Mouse (Mus musculus): Measurements from ENCODE around the gene Rad50.
A peak's percentile ranks its signal among the peaks of the same experiment; 100 is the strongest.

Rad50 gene

DNA sequence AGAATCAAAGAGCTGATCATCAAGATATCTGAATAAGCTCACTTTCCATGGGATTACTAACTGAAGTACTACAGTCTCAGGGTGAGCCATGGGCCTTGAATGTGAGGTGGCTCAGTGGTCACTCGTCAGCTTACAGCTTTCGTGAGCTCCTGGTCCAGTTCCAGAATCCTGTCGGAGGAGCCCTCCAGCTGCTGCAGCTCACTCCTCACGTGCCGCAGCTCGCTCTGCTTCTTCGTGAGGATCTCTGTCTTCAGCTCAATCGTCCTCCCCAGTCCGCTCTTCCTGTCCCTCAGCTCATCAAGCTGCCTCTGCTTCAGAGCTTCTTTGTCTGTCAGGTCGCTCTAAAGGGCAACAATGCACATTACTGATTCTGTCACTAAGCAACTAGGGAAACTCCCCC, 15.1 kb downstream of the Rad50 start:
- peak; percentile 47 to 55 for DNase-seq

DNA sequence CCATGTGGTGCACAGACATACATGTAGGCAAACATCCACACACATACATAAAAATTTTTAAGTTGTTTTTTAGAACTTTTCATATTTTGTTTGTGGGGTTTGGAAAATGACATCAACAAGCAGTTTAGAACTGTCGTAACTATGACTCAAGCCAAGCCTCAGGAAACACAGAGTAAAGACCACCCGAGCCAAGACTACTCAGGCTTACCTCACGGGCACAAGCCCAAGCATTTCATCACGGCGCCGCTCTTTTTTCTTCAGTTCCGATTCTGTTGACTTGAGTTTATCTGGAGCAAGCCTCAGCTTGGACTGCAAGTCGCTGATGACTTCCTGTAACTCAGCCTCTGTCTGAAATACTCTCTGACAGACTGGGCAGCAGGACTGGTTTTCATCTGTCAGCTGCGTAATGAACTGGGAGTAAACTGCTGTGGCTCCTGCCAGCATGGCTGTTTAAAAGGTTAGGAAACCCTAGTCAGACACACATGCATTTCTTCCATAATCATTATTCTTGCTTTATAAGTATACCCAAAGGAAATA, 24.1 kb downstream of the Rad50 start:
- DNase-seq, result no peak

DNA sequence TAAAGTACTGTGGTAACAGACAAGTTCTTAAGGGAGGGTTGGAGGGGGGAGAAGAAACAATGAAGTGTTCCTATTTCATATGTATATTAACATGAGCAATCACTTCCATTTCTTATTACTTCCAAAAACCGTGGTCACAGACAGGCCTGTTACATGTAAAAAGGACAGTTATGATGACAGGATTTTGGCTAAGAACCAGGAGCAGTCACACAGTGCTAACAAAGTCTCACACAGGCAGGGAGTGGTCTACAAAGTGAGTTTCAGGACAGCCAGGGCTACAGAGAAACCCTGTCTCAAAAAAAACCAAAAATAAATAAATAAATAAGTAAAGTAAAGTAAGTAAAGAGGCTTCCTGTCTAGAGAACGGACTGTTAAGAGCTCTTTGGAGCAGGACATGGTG, 24.9 kb downstream of the Rad50 start:
- DNase-seq, result no peak

DNA sequence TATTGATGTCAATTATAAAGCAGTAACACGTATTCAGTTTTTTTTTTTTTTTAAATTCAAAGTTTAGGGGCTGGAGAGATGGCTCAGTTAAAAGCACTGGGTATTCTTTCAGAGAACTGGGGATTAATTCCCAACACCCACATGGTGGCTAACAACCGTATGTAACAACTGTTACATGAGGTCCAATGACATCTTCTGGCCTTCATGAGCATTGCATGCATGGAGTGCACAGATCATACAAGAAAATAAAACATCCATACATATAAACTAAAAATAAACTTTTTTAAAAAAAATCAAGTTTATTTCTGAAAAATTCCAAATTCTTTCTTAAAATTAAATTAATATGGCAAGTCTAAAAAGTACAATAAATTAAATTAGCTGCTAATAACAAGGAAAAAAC, 25.4 kb downstream of the Rad50 start:
- DNase-seq, result no peak

DNA sequence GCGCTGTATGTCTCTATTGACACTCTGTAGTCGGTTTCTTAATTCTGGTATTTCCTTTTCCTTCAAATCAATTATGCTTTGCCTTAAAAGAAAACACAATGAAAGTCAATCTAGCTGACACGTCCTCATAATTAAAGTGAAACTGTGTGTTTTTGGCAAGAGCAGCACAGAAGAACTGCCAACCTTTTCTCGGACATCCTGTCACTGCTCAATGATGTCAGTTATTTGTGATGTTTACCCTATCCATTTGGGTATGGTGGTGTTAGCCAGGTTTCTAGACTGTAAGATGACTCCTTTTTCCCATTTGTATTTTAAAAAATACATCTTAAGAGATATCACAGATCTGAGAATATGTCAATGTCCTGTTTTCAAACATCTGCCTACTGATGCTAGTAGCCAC, 27.0 kb downstream of the Rad50 start:
- DNase-seq, result no peak

DNA sequence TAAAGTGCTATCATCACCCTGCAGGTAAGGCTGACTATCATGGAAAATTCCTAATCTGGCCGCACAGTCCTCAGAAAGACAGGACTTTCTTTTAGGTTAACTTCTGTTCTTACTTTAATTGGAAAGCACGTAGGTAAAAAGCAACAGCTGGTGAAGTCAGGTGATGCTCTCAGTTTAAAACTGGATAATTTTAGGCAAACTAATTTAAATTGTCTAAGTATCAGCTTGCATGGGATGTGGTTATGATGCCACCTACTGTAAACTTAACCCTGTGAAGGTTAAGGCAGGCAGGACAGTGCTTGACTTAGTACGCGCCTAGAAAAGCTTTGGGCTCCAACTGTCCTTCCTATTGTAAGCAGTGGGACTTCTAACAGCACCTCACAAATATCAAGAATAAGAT, 35.7 kb downstream of the Rad50 start:
- DNase-seq, result no peak

DNA sequence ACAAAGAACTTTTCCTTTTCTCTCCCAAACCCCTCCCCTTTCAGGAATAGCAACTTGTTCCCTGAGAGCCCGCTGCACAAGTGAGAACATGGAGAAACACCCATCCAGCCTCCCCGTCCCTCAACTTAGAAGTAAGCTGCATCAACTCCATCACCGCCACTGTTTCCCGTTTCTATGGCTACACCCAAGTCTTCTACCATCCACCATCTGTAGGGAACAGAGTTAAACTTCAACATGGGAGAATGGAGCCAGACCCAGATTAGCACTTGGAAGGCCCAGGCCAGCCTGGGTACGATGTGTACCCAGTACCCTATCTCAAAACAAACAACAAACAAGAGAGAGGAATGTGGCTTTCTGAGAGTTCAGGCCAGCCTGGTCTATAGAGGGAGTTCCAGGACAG, 43.0 kb downstream of the Rad50 start:
- DNase-seq, result no peak

DNA sequence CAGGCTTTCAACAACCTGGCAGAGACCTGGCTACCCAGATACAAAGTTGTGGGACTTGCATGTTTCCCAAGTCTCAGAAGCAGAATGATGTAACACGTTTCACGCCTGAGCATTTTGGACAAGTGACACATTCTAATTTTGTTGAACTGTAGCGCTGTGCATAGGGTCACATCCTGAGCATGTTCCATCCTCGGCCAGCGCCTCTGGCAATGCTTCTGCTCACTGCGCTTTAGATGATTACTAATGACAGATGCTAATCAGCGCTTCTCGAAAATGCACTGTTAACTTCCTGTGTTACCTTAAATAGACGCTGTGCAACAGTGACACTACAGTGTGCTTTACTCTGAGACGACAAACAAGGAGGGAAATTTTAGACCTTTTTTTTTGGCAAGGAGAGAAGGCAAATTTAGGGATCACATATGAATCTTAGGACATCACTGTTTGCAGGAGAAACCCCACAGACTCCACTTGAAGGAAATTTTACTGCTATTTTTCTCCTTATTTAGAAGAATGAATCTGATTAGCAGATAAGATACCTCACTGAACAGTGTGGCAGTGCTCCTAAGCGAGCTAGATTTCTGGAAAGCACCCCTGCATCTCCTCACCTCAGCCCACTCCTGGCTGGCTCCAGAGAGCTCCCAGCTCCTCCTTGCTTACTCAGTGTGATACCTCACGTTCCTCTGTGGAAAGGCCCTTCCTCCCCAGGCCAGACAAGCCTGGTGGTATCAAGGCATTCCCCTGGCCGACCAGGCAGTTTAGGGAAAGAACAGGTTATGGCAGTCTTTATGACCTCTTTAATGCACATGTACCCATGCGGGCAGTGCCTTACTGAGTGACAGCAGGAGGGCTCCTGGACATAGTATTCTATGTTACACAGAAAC, 44.1 kb downstream of the Rad50 start:
- no peak for DNase-seq

DNA sequence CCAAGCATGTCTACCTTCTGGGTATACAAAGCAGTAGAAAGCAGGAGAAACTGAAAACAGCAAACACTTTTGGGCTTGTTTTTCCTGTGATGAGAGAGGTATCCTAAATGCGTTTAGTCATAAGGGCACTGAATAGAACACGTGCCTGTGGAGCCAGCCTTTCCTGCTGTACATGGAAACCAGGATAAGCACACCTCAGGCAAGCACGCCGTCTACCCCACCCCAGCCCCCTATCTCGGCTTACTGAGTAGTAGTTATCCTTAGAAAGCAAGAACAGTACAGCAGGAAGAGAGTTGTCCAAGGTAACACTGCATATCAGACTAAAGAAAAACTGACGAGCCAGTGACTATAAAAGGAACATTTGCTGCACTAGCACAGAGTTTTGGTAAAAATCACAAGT, 49.3 kb downstream of the Rad50 start:
- no peak for DNase-seq

DNA sequence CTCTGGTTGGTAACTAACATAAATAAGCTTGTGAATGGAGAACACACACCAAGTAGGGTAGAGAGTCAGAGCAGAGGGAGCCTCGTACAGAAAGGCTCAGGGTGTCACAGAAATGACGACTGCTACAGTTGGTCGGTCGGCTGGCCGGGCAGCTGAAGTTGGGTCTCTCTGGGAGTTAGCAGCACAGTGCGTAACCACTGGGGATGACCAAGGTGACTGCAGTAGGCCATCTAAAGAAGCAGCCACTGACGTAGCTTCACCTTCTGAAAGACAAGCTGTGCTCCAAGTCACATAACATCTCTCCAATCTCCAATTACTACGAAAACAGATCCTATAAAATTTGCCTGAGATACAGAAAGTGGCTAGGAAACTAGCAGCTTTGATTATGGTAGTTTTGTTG, 49.7 kb downstream of the Rad50 start:
- DNase-seq, result no peak

DNA sequence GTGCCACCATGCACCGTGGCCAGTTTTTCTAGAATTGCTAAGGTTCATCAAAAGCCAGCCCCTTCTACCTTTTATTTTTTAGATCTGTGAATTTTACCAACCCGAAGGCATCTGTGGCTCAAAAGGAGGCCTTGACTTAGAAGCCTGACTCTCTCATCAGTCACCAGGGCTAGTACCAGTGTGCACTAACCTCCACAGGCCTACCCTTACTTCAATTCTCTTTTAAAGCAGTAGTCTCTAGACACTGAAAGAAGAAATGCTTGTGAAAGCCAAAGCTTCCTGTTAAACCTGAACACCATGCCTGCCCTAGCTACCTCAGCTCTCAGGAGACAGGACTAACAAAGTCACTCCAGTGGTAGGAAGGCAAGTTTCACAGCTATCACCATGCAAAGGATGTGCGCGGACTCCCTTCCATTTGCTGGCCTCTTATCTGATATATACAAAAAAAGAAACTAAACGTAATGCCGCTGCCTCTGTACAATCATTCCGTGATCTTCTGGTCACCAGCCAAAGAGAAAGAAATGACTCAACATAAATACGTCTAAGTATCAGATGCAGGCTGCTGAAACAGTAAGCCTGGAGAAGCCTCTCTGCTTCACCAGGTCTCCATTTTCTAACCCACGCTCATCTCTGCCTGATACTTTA, 50.4 kb downstream of the Rad50 start:
- no peak for DNase-seq

DNA sequence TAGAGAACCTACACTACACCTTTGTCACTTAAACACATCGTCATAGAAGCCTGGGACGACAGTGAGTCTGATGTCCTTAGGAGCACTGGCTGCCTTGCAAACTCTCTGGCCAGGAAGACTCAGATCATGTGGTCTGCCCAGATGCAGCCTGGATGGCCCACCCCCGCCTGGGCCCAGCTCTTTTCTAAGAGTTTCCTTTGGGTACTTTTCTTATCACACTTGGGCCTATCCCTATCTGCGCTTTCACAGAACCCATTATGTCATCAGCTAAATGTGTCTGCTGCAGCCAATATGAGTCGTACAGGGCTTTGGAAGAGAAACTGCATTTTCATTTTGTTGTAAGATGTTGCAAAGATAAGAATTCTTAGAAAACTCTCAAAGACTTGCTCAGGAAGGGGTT, 52.1 kb downstream of the Rad50 start:
- no peak for DNase-seq

DNA sequence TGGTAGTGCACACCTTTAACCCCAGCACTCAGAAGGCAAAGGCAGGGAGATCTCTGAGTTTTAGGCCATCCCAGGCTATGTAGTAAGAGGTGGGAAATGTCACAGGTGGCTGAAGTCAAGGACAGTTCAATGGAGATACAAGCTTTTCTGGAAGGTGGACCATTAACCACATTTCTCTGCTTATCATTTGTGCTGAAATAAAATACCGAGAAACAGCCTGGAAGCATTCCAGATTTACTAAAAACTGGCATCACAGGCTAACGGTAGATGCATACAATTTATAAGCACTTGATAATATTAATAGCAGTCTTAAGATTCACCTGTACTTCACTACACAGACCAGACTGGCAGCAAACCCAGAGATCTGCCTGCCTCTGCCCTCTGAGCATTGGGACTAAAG, 54.7 kb downstream of the Rad50 start:
- no peak for DNase-seq

DNA sequence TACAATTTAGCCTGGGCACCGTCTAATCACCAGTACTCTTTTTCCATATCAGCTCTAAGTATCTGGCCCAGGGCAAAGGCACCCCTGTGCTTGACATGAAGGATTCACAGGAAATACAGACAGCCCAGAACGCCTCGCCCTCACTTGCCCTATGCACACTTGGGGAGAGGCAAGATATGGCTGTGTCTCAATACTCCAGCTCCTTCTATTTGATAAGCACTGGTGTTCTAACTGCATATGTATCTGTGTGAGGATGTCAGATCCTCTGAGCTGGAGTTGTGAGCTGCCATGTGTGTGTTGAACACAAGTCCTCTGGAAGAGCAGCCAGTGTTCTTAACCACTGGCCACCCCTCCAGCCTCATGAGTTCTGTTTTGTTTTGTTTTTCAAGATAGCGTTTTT, 55.7 kb downstream of the Rad50 start:
- DNase-seq, result no peak

DNA sequence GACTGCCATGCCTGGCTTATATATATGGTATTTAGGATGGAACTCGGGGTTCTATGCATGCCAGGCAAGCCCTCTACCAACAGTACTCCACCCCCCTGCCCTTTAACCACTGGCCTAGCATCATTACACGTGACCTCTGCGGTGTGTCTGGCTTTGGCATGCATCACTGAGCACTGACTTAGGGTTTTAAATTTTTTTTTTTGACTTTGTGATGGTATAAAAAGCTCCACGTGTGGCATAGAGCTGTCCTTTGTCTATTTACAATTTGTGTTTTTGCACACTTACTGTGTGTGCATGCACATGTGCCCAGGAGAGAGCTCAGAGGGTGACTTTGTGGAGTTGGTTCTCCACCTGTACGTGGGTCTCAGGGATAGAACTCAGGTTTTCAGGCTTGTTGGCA, 63.1 kb downstream of the Rad50 start:
- no peak for DNase-seq

DNA sequence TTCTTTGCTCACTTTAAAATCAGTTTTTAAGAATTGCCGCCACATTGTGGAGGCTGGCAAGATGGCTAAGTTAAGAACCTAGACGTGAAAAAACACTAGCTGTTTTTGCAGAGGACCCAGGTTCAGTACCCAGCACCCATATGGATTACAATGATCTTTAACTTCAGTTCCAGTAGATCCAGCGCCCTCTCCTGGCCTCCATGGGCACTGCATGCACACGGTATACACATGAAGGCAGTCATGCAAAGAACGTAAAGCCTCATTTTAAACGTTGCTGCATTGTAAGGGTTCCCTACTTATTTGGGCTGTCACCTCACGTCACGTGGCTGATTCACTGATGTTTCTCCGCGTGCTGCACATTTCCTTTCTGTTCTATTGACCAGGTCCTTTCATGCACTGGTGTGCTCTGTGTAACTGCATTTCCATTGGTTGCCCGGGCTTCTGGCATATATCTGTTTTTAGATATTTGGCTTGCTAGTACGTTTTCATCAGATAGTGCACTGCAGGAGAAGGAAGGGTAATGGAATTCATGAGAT, 64.3 kb downstream of the Rad50 start:
- peak in 1 of 2 experiments; percentile 27 for DNase-seq

DNA sequence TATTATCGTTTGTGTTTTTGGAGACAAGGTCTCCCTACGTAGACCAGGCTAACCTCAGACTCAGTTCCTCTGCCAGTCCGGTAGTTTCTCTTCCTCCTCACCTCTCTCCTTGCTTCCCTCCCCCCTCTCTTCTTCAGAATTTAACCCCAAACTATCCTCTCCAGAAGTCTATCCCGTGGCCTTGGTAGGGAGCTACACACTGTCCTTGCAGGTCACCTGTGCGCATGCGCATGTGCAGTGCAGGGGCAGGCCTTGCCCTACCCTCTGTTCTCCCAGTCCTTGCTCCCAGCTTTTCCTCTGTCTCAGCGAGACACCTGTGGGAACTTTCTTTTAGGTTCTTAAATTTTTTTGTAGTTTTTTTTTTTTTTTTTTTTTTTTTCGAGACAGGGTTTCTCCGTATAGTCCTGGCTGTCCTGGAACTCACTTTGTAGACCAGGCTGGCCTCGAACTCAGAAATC, 69.3 kb downstream of the Rad50 start:
- DNase-seq, result no peak

DNA sequence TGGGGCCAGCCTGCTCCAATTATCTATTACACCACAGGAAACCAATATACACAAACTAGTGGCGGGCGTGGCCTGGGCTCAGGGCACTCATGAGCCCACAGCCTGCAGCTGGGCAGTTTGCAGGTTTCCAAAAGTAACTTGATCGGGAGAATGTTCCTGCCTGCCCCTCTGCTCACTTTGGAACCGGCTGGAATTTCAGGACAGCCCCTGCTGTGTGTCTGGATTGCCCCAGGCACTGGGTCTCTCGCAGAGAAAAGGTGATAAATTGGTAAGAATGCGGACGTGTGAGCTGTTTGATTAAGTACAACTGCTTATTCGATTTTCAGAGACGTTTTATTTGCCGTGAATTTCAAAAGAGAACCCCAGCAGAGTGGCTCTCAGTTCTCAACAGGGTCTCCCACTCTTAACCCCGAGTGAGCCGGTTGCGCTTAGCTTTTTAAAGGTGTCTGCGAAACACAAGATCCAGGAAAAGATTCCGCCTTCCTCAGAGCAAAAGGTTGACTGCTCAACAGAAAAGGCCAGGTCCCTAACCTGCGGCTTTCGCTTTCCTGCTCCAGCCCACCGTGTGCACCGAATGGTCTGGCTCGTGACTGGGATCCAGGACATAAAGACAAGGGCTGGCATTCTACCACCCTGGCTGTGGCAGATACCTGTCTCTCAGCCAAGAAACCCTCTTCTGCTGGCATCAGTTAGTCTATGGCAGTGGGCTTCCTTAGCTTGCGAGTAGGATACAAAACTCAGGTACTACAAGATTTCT, 69.9 kb downstream of the Rad50 start:
- no peak for DNase-seq

DNA sequence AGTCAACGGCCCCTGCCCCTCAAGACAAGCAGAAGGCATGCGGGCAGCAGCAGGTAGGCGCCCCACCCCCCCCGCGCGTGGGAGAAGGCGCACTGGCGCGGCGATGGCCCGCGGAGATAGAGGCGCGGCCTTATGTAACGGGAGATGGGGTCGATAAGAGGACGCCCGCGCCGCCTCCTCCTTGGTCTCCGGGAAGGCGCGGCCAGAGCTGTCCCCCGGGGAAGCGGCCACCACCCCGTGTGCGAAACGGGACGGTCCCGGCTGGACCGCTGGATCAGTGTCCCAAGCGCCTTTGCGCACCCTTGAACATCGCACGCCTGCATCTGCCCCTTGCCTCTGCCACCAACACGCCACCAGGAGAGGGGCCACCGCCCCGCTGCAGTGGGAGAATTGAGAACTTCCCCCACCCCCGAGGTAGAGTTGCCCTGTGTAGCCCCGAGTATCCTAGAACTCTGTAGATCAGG, 70.9 kb downstream of the Rad50 start:
- DNase-seq, result peak; percentile 50 to 54

DNA sequence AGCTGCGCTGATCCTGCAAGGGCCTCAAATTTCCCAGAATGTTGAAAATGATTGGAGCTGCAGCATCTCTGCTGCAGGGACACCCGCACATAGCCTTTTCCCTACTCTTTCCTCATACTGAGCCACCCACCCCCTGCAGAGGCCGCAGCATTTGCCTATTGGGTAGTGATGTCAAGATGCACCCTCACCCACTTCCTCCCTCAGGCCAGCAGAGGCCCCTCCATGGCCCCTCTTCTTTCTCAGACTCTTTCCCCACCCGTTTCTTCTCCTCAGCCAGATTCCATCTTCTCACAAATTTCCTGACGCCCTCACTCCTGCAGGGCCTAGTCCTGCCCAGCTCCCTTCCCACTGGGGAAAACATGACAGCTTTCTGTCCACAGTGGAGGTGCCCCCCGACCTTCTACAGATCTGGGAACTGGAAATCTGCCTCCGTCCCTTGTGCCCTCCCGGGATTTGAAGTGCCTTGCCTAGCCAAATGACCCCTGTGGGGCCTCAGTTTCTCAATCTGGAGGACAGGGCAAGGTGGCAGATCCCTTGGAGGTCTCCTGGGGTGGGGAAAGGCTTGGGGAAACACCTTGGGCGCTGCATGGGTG, 71.4 kb downstream of the Rad50 start:
- DNase-seq, result no peak

DNA sequence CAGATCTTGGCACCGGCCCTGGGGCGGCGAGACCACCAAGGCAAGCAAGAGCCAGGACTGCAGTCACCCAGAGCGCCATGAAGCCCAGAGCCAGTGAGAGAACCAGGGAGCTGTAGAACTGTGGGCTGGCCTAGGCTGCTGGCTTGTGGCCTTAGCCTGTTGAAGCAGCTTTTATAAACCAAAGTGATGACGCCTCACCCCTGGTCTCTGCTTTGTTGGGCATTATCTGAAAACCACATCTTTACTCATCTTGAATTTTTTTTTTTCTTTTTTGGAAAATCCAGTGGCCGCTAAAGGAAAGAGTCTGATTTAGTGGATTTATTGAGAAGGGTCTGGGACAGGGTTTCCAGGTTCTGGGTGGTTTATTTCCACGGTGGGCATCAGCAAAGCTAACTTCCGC, 72.6 kb downstream of the Rad50 start, which contains the start of gene Il13:
Gene Il13, minus strand, starts transcription at position 147 of the 400 bp plus-strand sequence.
- no peak for DNase-seq

DNA sequence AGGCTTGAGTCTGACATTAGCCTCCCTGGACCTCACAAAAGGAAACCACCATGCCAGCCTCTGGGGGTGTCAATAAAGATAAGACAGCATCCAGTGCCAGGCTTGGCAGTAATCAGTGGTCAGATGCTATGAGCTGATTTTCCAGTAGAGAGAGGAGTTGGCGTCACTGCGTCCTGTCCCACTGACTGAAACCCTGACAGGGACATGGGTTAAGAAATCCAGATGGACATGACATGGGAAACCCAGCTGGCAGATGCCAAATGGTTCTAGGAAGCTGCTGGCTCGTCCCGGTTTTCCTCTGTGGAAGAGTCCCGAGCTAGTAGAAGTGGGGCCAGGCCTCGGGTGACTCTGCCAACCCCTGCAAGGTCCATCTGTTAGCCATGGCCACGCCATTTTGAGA, 73.5 kb downstream of the Rad50 start:
- no peak for DNase-seq

Measured in kidney, postnatal 4 days (tissue).